ENCODE assay signal across 10 mouse cellular contexts in genomic region chr2:132028107-132028506, GRCm38 (mm10). TPM values are rescaled to one million over a fixed set of nuclear protein-coding genes. Genes with fewer than 3 reads are reported as not detected.
DNase-seq lines count a peak whose midpoint lies in the region; ATAC-seq and TF ChIP-seq lines count a peak whose summit lies in the region.
"Had no signal": no experiment of that assay in that cellular context is flagged by ENCODE, and none has a peak within 500 bp of the region (broad histone marks: within the 10 kb centered on the region; RNA-seq: fewer than 3 reads in every experiment).

No protein-coding gene starts in this region.

- DNase-seq in kidney, adult 2 months, result no peak
- DNase-seq in ZHBTc4 (ENCODE audit: low read depth, low spot score), result peak; percentile 28
- DNase-seq in hindbrain, embryonic 14.5 days (ENCODE audit: low spot score), result no peak
- DNase-seq in midbrain, embryonic 14.5 days, result no peak
- no peak for DNase-seq in right cerebral cortex, postnatal 25 days
- DNase-seq in kidney, postnatal 36 days, result no peak
- DNase-seq in testis, postnatal 10 days (ENCODE audit: low spot score), result no peak
- DNase-seq: right cerebral cortex, postnatal 14 days had no signal

- peak overlapping the region; percentile 66; the same call in 1 of the 2 replicates for H3K9ac ChIP-seq in kidney, embryonic 14.5 days (ENCODE audit: low read depth, low read length)
- H3K9ac ChIP-seq in hindbrain, embryonic 14.5 days, result peak overlapping the region; percentile 80
- H3K9ac ChIP-seq in midbrain, embryonic 14.5 days (replicated peaks; ENCODE audit: low read length), result peak overlapping the region; percentile 72; the same call in 1 of the 2 replicates

- TF ChIP-seq CTCF in kidney, adult 2 months (conservative IDR thresholded peaks at IDR 0.05; ENCODE audit: insufficient read depth, insufficient read length, low read depth, low read length), result no peak

- no peaks in the 10 kb centered on the region for H3K9me3 ChIP-seq in kidney, embryonic 14.5 days (ENCODE audit: control insufficient read depth, low read length)
- H3K9me3 ChIP-seq in hindbrain, embryonic 14.5 days (ENCODE audit: control insufficient read depth, low read length), result no peaks in the 10 kb centered on the region
- no peaks in the 10 kb centered on the region for H3K9me3 ChIP-seq in midbrain, embryonic 14.5 days (ENCODE audit: control insufficient read depth, low read length)
- H3K9me3 ChIP-seq: G1E had no signal

- H3K27ac ChIP-seq in kidney, embryonic 14.5 days (ENCODE audit: low read depth, low read length), result no peak overlapping the region
- H3K27ac ChIP-seq in kidney, adult 2 months (ENCODE audit: insufficient read depth, low read depth, low read length), result no peak overlapping the region
- H3K27ac ChIP-seq in hindbrain, embryonic 14.5 days, result no peak overlapping the region
- H3K27ac ChIP-seq in midbrain, embryonic 14.5 days (replicated peaks; ENCODE audit: low read depth, low read length), result 0 out of 2 replicates have a peak overlapping the region, but pooled peaks have one; percentile 94

- no peak for TF ChIP-seq POLR2A in kidney, adult 2 months (IDR thresholded peaks at IDR 0.05; ENCODE audit: low read depth, low read length)

- H3K4me1 ChIP-seq in kidney, embryonic 14.5 days (ENCODE audit: control insufficient read depth, insufficient read depth, low read length), result peaks cover 4% of the 10 kb centered on the region; the same call in 1 of the 2 replicates
- peaks cover 16% of the 10 kb centered on the region for H3K4me1 ChIP-seq in kidney, adult 2 months (ENCODE audit: control insufficient read depth, insufficient read depth, low read length)
- peaks cover 30% of the 10 kb centered on the region for H3K4me1 ChIP-seq in hindbrain, embryonic 14.5 days (replicated peaks; ENCODE audit: control insufficient read depth, insufficient read depth, low read length)
- H3K4me1 ChIP-seq in midbrain, embryonic 14.5 days (ENCODE audit: control insufficient read depth, insufficient read depth, low read length), result peaks cover 25% of the 10 kb centered on the region

- H3K36me3 ChIP-seq in kidney, embryonic 14.5 days (ENCODE audit: control insufficient read depth, insufficient read depth, low read length), result no peaks in the 10 kb centered on the region
- H3K36me3 ChIP-seq in kidney, adult 2 months (ENCODE audit: control insufficient read depth, insufficient read depth, low read length), result no peaks in the 10 kb centered on the region
- no peaks in the 10 kb centered on the region for H3K36me3 ChIP-seq in hindbrain, embryonic 14.5 days (replicated peaks; ENCODE audit: control insufficient read depth, insufficient read depth)
- no peaks in the 10 kb centered on the region for H3K36me3 ChIP-seq in midbrain, embryonic 14.5 days (ENCODE audit: control insufficient read depth, insufficient read depth, low read length)
- H3K36me3 ChIP-seq: G1E had no signal

- H3K4me3 ChIP-seq in kidney, embryonic 14.5 days (ENCODE audit: low read length), result peak overlapping the region; percentile 62; the same call in 1 of the 2 replicates
- H3K4me3 ChIP-seq in kidney, adult 2 months (ENCODE audit: insufficient read depth, low read depth, low read length), result no peak overlapping the region
- H3K4me3 ChIP-seq in hindbrain, embryonic 14.5 days (replicated peaks; ENCODE audit: low read length), result peak overlapping the region; percentile 58
- peak overlapping the region; percentile 64 for H3K4me3 ChIP-seq in midbrain, embryonic 14.5 days (replicated peaks; ENCODE audit: low read depth, low read length)

- peak overlapping the region; percentile 96; the same call in 1 of the 2 replicates for H3K4me2 ChIP-seq in kidney, embryonic 14.5 days (replicated peaks; ENCODE audit: low read depth, low read length)
- H3K4me2 ChIP-seq in hindbrain, embryonic 14.5 days (replicated peaks), result peak overlapping the region; percentile 75
- peak overlapping the region; percentile 93 for H3K4me2 ChIP-seq in midbrain, embryonic 14.5 days (ENCODE audit: low read length)

- ATAC-seq in kidney, embryonic 14.5 days (ENCODE audit: low FRiP score, low TSS enrichment), result no peak
- no peak for ATAC-seq in hindbrain, embryonic 14.5 days (ENCODE audit: low FRiP score)
- no peak for ATAC-seq in midbrain, embryonic 14.5 days (ENCODE audit: low FRiP score, low TSS enrichment)

- 41% methylated on average over 5 of the region's 5 CpGs for WGBS in kidney, embryonic 14.5 days
- WGBS in kidney, adult 2 months, result 67% methylated on average over 5 of the region's 5 CpGs
- WGBS in hindbrain, embryonic 14.5 days, result 33% methylated on average over 5 of the region's 5 CpGs
- 29% methylated on average over 5 of the region's 5 CpGs for WGBS in midbrain, embryonic 14.5 days

- peaks cover 28% of the 10 kb centered on the region for H3K27me3 ChIP-seq in kidney, embryonic 14.5 days (ENCODE audit: control insufficient read depth, insufficient read depth, low read length)
- no peaks in the 10 kb centered on the region for H3K27me3 ChIP-seq in kidney, adult 2 months (replicated peaks; ENCODE audit: control insufficient read depth, insufficient read depth, low read length)
- no peaks in the 10 kb centered on the region for H3K27me3 ChIP-seq in hindbrain, embryonic 14.5 days (ENCODE audit: control insufficient read depth, insufficient read depth, low read length)
- H3K27me3 ChIP-seq in midbrain, embryonic 14.5 days (ENCODE audit: control insufficient read depth, insufficient read depth, low read length), result no peaks in the 10 kb centered on the region

RNA-seq across cellular contexts. Expression of gene Rassf2, which starts 2.0 kb away (rescaled TPM):
- polyA plus RNA-seq in kidney, embryonic 14.5 days (2014; fragmentation: Nextera tagmentation; extraction: Ambion mirVana), result 5.3 and 9.9 TPM in 2 replicates
- 4.6 and 9.2 TPM in 2 replicates for polyA plus RNA-seq in kidney, adult 2 months (2012; rRNA removed)
- polyA plus RNA-seq in hindbrain, embryonic 14.5 days (2014; fragmentation: Nextera tagmentation; extraction: Ambion mirVana), result 28.2 and 29.0 TPM in 2 replicates
- 19.9 and 32.6 TPM in 2 replicates for polyA plus RNA-seq in midbrain, embryonic 14.5 days (2014; fragmentation: Nextera tagmentation; extraction: Ambion mirVana)
